ENCODE assay signal across 8 mouse cellular contexts in genomic region chr7:19068707-19069106, GRCm38 (mm10). TPM values are rescaled to one million over a fixed set of nuclear protein-coding genes. Genes with fewer than 3 reads are reported as not detected.
A peak's percentile ranks its signal among the peaks of the same experiment; 100 is the strongest.
DNase-seq lines count a peak whose midpoint lies in the region; ATAC-seq and TF ChIP-seq lines count a peak whose summit lies in the region.

No protein-coding gene starts in this region.

- H3K4me2 ChIP-seq in liver, embryonic 12.5 days = no peak overlapping the region
- no peak overlapping the region for H3K4me2 ChIP-seq in liver, postnatal 0 days (ENCODE audit: low read depth, low read length)

- H3K9ac ChIP-seq in liver, adult 2 months (ENCODE audit: low read depth, low read length) = no peak overlapping the region
- H3K9ac ChIP-seq in liver, embryonic 12.5 days = no peak overlapping the region
- H3K9ac ChIP-seq in liver, postnatal 0 days (replicated peaks) = no peak overlapping the region

- H3K79me2 ChIP-seq in liver, adult 2 months (ENCODE audit: control insufficient read depth, insufficient read depth, low read length) = no peaks in the 10 kb centered on the region

- no peak for TF ChIP-seq EP300 in liver, postnatal 0 days (IDR thresholded peaks at IDR 0.05; ENCODE audit: low read depth)

- peak; percentile 73; the same call in 1 of the 2 replicates for TF ChIP-seq CTCF in liver, adult 2 months (IDR thresholded peaks at IDR 0.05; ENCODE audit: low read depth, low read length)
- 0 out of 2 replicates have a peak, but pooled peaks have one; percentile 27 for TF ChIP-seq CTCF in embryonic fibroblast, embryonic 13.5 days (IDR thresholded peaks at IDR 0.05; ENCODE audit: borderline replicate concordance, insufficient read depth, low read length)
- TF ChIP-seq CTCF in liver, postnatal 0 days (IDR thresholded peaks at IDR 0.05; ENCODE audit: low read depth) = peak; percentile 86
- peak; percentile 78; the same call in 1 of the 2 replicates for TF ChIP-seq CTCF in spleen, adult 2 months (IDR thresholded peaks at IDR 0.05; ENCODE audit: extremely low read depth, insufficient read depth, insufficient read length, insufficient replicate concordance)

- no peak overlapping the region for H3K27ac ChIP-seq in liver, adult 2 months (replicated peaks; ENCODE audit: insufficient read depth, low read depth, low read length)
- H3K27ac ChIP-seq in liver, embryonic 12.5 days = no peak overlapping the region
- no peak overlapping the region for H3K27ac ChIP-seq in embryonic fibroblast, embryonic 13.5 days (ENCODE audit: insufficient read depth, low read length)
- H3K27ac ChIP-seq in liver, postnatal 0 days (ENCODE audit: low read depth) = no peak overlapping the region
- no peak overlapping the region for H3K27ac ChIP-seq in spleen, adult 2 months (ENCODE audit: insufficient read depth, low read length)

- no peak for ATAC-seq in liver, embryonic 12.5 days
- ATAC-seq in liver, postnatal 0 days = no peak

- no peaks in the 10 kb centered on the region for H3K36me3 ChIP-seq in liver, adult 2 months (ENCODE audit: control insufficient read depth, insufficient read depth, low read length)
- H3K36me3 ChIP-seq in liver, embryonic 12.5 days = no peaks in the 10 kb centered on the region
- H3K36me3 ChIP-seq in liver, postnatal 0 days (replicated peaks; ENCODE audit: insufficient read depth, low read length) = no peaks in the 10 kb centered on the region
- H3K36me3 ChIP-seq in spleen, adult 2 months (ENCODE audit: control insufficient read depth, insufficient read depth, low read length) = no peaks in the 10 kb centered on the region

- no peaks in the 10 kb centered on the region for H3K4me1 ChIP-seq in liver, adult 2 months (ENCODE audit: control insufficient read depth, insufficient read depth, low read length)
- peaks cover 9% of the 10 kb centered on the region for H3K4me1 ChIP-seq in liver, embryonic 12.5 days
- no peaks in the 10 kb centered on the region for H3K4me1 ChIP-seq in embryonic fibroblast, embryonic 13.5 days (ENCODE audit: control insufficient read depth, insufficient read depth, low read length)
- H3K4me1 ChIP-seq in liver, postnatal 0 days (ENCODE audit: insufficient read depth) = no peaks in the 10 kb centered on the region
- no peaks in the 10 kb centered on the region for H3K4me1 ChIP-seq in spleen, adult 2 months (ENCODE audit: control insufficient read depth, insufficient read depth, insufficient read length)

- TF ChIP-seq POLR2A in liver, adult 2 months (IDR thresholded peaks at IDR 0.05; ENCODE audit: extremely low read depth, insufficient read depth, low read length) = no peak
- no peak for TF ChIP-seq POLR2A in embryonic fibroblast, embryonic 13.5 days (IDR thresholded peaks at IDR 0.05; ENCODE audit: low read depth, low read length)
- no peak for TF ChIP-seq POLR2A in spleen, adult 2 months (IDR thresholded peaks at IDR 0.05; ENCODE audit: low read depth, low read length)

- DNase-seq in cerebellum, adult 18-20 months = peak; percentile 60 to 74
- DNase-seq in cerebellum, adult 11 months = no peak
- peak; percentile 57 for DNase-seq in liver, adult 2 months (ENCODE audit: extremely low read depth, low read depth, low spot score)
- peak; percentile 84 for DNase-seq in adrenal gland, postnatal 10 days
- peak; percentile 84 for DNase-seq in liver, postnatal 0 days
- DNase-seq in spleen, adult 2 months (ENCODE audit: low read depth in 1 of 2, low spot score in 2 of 2) = peak; percentile 57 to 69

- H3K27me3 ChIP-seq in liver, adult 2 months (ENCODE audit: control insufficient read depth, insufficient read depth, low read length) = peaks cover 14% of the 10 kb centered on the region
- H3K27me3 ChIP-seq in liver, embryonic 12.5 days (replicated peaks) = peaks cover 78% of the 10 kb centered on the region
- H3K27me3 ChIP-seq in liver, postnatal 0 days (ENCODE audit: insufficient read depth, low read length) = peaks cover 47% of the 10 kb centered on the region
- H3K27me3 ChIP-seq in spleen, adult 2 months (ENCODE audit: control insufficient read depth, insufficient read depth, low read length) = peaks cover 11% of the 10 kb centered on the region

- no peaks in the 10 kb centered on the region for H3K9me3 ChIP-seq in liver, embryonic 12.5 days (replicated peaks)
- H3K9me3 ChIP-seq in liver, postnatal 0 days (ENCODE audit: low read length) = no peaks in the 10 kb centered on the region

- WGBS in liver, adult 2 months = 0% methylated on average over 2 of the region's 2 CpGs
- WGBS in liver, embryonic 12.5 days (ENCODE audit: insufficient replicate concordance) = 2% methylated on average over 2 of the region's 2 CpGs
- 5% methylated on average over 2 of the region's 2 CpGs for WGBS in liver, postnatal 0 days (ENCODE audit: insufficient replicate concordance)
- 2% methylated on average over 2 of the region's 2 CpGs for WGBS in spleen, adult 2 months

- no peak overlapping the region for H3K4me3 ChIP-seq in liver, adult 2 months (ENCODE audit: insufficient read depth, low read depth, low read length)
- H3K4me3 ChIP-seq in liver, embryonic 12.5 days = no peak overlapping the region
- H3K4me3 ChIP-seq in embryonic fibroblast, embryonic 13.5 days (ENCODE audit: insufficient read depth, low read length) = no peak overlapping the region
- H3K4me3 ChIP-seq in liver, postnatal 0 days (ENCODE audit: low read depth, low read length) = no peak overlapping the region
- no peak overlapping the region for H3K4me3 ChIP-seq in spleen, adult 2 months (ENCODE audit: extremely low read depth, insufficient read depth, insufficient read length)

RNA-seq across cellular contexts. Expression of gene Dmwd, which starts 7.3 kb away (rescaled TPM):
- 4.5 and 6.7 TPM in 2 replicates for total RNA-seq in liver, adult 2 months (2014; rRNA removed)
- polyA plus RNA-seq in liver, adult 2 months (2012; rRNA removed) = 29.4 and 35.7 TPM in 2 replicates
- 7.4 and 7.9 TPM in 2 replicates for polyA plus RNA-seq in liver, embryonic 12.5 days (2016; fragmentation: Nextera tagmentation; extraction: Ambion mirVana)
- total RNA-seq in adrenal gland, postnatal 10 days (2021) = 10 to 100 TPM; 43.5 to 48.4 TPM
- polyA plus RNA-seq in embryonic fibroblast, embryonic 13.5 days (2011; ENCODE audit: insufficient read length, low read depth, missing spikeins) = 39.0 and 47.0 TPM in 2 replicates
- polyA plus RNA-seq in liver, postnatal 0 days (2015; fragmentation: Nextera tagmentation; extraction: Ambion mirVana) = 3.2 and 4.6 TPM in 2 replicates
- 26.6 and 31.9 TPM in 2 replicates for polyA plus RNA-seq in spleen, adult 2 months (2012; rRNA removed)

RNA-seq across cellular contexts. Expression of gene Rsph6a, which starts 14.2 kb away (rescaled TPM):
- not detected in 2 replicates for total RNA-seq in liver, adult 2 months (2014; rRNA removed)
- polyA plus RNA-seq in liver, adult 2 months (2012; rRNA removed) = not detected in 2 replicates
- not detected in 2 replicates for polyA plus RNA-seq in liver, embryonic 12.5 days (2016; fragmentation: Nextera tagmentation; extraction: Ambion mirVana)
- not detected for total RNA-seq in adrenal gland, postnatal 10 days (2021)
- polyA plus RNA-seq in embryonic fibroblast, embryonic 13.5 days (2011; ENCODE audit: insufficient read length, low read depth, missing spikeins) = not detected in 2 replicates
- polyA plus RNA-seq in liver, postnatal 0 days (2015; fragmentation: Nextera tagmentation; extraction: Ambion mirVana) = not detected in 2 replicates
- 0.06 TPM in 1 of 2 replicates, not detected in the other for polyA plus RNA-seq in spleen, adult 2 months (2012; rRNA removed)

RNA-seq across cellular contexts. Expression of gene Dmpk, which starts 14.9 kb away (rescaled TPM):
- total RNA-seq in liver, adult 2 months (2014; rRNA removed) = 13.6 and 24.8 TPM in 2 replicates
- polyA plus RNA-seq in liver, adult 2 months (2012; rRNA removed) = 60.0 and 76.4 TPM in 2 replicates
- 8.5 and 9.8 TPM in 2 replicates for polyA plus RNA-seq in liver, embryonic 12.5 days (2016; fragmentation: Nextera tagmentation; extraction: Ambion mirVana)
- total RNA-seq in adrenal gland, postnatal 10 days (2021) = 10 to 100 TPM; 51.8 to 93.9 TPM
- polyA plus RNA-seq in embryonic fibroblast, embryonic 13.5 days (2011; ENCODE audit: insufficient read length, low read depth, missing spikeins) = 75.4 and 114 TPM in 2 replicates
- polyA plus RNA-seq in liver, postnatal 0 days (2015; fragmentation: Nextera tagmentation; extraction: Ambion mirVana) = 14.2 and 17.6 TPM in 2 replicates
- 175 and 182 TPM in 2 replicates for polyA plus RNA-seq in spleen, adult 2 months (2012; rRNA removed)

RNA-seq across cellular contexts. Expression of gene Six5, which starts 25.7 kb away (rescaled TPM):
- total RNA-seq in liver, adult 2 months (2014; rRNA removed) = 1.8 and 2.3 TPM in 2 replicates
- 5.2 and 8.7 TPM in 2 replicates for polyA plus RNA-seq in liver, adult 2 months (2012; rRNA removed)
- 1.8 TPM in 2 replicates for polyA plus RNA-seq in liver, embryonic 12.5 days (2016; fragmentation: Nextera tagmentation; extraction: Ambion mirVana)
- total RNA-seq in adrenal gland, postnatal 10 days (2021) = 10 to 100 TPM; 12.3 to 17.3 TPM
- polyA plus RNA-seq in embryonic fibroblast, embryonic 13.5 days (2011; ENCODE audit: insufficient read length, low read depth, missing spikeins) = 7.4 and 11.4 TPM in 2 replicates
- polyA plus RNA-seq in liver, postnatal 0 days (2015; fragmentation: Nextera tagmentation; extraction: Ambion mirVana) = 0.78 and 0.82 TPM in 2 replicates
- 9.1 and 9.8 TPM in 2 replicates for polyA plus RNA-seq in spleen, adult 2 months (2012; rRNA removed)

RNA-seq across cellular contexts. Expression of gene Sympk, which starts 44.5 kb away (rescaled TPM):
- 21.5 and 29.5 TPM in 2 replicates for total RNA-seq in liver, adult 2 months (2014; rRNA removed)
- polyA plus RNA-seq in liver, adult 2 months (2012; rRNA removed) = 37.3 and 46.9 TPM in 2 replicates
- 30.3 and 33.3 TPM in 2 replicates for polyA plus RNA-seq in liver, embryonic 12.5 days (2016; fragmentation: Nextera tagmentation; extraction: Ambion mirVana)
- total RNA-seq in adrenal gland, postnatal 10 days (2021) = 10 to 100 TPM; 78.0 to 89.0 TPM
- polyA plus RNA-seq in embryonic fibroblast, embryonic 13.5 days (2011; ENCODE audit: insufficient read length, low read depth, missing spikeins) = 72.6 and 78.3 TPM in 2 replicates
- polyA plus RNA-seq in liver, postnatal 0 days (2015; fragmentation: Nextera tagmentation; extraction: Ambion mirVana) = 6.9 and 7.1 TPM in 2 replicates
- polyA plus RNA-seq in spleen, adult 2 months (2012; rRNA removed) = 67.2 and 88.3 TPM in 2 replicates

Comparison
In these comparisons a context has a peak if more than half of its experiments do, and no peak if none do; other contexts are left out.
1. CTCF ChIP-seq: peak in every context shown above with its lines; median percentile 86 in liver, postnatal 0 days; 78 in spleen, adult 2 months; 73 in liver, adult 2 months; 27 in embryonic fibroblast, embryonic 13.5 days.